Mouse (Mus musculus) olfactory bulb, adult 2 months (tissue): ENCODE measurements around the gene Actn1. TPM values are rescaled to one million over a fixed set of nuclear protein-coding genes. Genes with fewer than 3 reads are reported as not detected.

Experiments used
- H3K27ac ChIP-seq: fragments of 200-500 bp; 2 replicates; pipeline ENCODE4 v1.5.1; 2012; ENCODE audit warnings: low read depth, low read length; ENCODE audit not compliant: insufficient read depth
- H3K4me1 ChIP-seq: fragments of 200-500 bp; 2 replicates; pipeline ENCODE4 v1.6.1; 2012; ENCODE audit warnings: low read length; ENCODE audit not compliant: control insufficient read depth, insufficient read depth
- H3K4me3 ChIP-seq: fragments of 200-500 bp; 2 replicates; pipeline ENCODE4 v1.5.1; 2012; ENCODE audit warnings: mild to moderate bottlenecking, low read depth, low read length, moderate library complexity; ENCODE audit not compliant: insufficient read depth
- CTCF ChIP-seq: fragments of 200-500 bp; IDR thresholded peaks from 2 replicates; pipeline ENCODE4 v1.5.1; 2012; ENCODE audit warnings: low read depth, mild to moderate bottlenecking, low read length, moderate library complexity; ENCODE audit not compliant: insufficient read depth
- POLR2A ChIP-seq: fragments of 200-500 bp; IDR thresholded peaks from 2 replicates; pipeline ENCODE4 v1.6.1; 2012; ENCODE audit warnings: mild to moderate bottlenecking, low read depth, low read length, moderate library complexity; ENCODE audit not compliant: insufficient read depth
- whole genome bisulfite sequencing: fragments of 180-500 bp; shearing (Covaris S2); methylation state at CpG from one replicate; pipeline ENCODE4 v1.1.7; 2018; 5-methylcytosine and 5-hydroxymethylcytosine counted together
- polyA plus RNA-seq: library from polyadenylated mRNA; stranded (reverse); fragments of >200 nt; gene quantifications from 2 replicates; pipeline ENCODE4 v1.2.4, GENCODE M21; 2012; ENCODE audit warnings: low replicate concordance; ENCODE audit not compliant: missing spikeins, insufficient read depth, insufficient read length

The Actn1 gene
- polyA plus RNA-seq, 1 experiment = not detected

DNA sequence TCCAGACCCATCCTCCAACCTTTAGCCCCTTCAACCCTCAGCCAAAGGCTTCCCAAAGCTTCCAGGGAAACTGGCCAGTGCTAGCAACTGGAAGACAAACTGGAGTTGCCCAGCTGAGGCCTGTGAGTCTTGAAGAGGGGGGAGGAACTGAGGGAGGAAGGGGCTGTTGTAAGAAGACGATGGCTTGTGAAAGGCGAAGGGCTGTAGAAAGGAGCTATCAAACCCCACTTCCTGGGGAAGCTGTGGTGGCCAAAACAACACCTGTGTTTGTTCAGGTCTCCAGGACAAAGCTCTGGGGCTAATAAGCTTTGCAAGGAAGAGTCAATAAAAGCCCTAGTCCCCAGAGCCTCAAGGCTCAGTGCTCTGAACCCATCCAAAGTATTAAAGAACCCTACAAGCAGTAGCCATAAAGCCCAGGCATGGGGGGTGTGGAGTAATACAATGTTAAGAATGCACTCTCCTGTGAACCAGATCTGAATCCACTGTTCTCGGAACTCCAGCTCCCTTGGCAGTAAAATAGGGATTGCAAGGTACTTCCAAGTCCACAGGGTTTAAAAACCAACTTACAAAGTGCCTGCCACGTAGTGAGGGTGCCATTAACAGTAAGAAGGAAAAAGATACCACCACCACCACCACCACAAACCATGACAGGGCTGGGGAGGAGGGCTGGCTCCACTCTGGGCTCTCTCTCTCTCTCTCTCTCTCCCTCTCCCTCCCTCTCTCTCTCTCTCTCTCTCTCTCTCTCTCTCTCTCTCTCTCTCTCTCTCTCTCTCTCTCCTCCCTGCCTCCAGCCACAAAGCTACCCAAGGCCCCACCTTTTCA lies 49.2 kb downstream of the Actn1 start:
- no peak for TF ChIP-seq POLR2A
- TF ChIP-seq CTCF = no peak
- no peaks in the 10 kb centered on the region for H3K4me1 ChIP-seq
- 73% methylated on average over 4 of the region's 4 CpGs for WGBS
- H3K4me3 ChIP-seq = no peak overlapping the region
- no peak overlapping the region for H3K27ac ChIP-seq

DNA sequence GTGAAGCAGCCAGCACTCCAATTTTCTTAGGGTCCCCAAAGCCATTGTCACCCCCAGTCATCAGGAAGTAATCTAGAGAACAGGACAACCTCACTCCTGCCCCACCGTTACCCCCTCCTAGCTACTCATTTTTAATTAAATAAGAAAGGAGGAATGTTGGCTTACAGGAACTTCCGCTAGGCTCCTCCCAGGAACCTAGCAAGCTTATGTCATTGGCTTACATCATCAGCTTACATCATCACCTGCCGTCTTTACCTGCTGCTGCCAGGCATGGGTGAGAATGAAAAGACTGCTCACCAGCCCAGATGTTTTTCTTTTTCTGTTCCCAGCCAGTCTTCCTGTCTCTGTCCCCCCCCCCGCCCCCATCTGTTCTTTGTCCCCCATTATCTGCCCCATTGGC lies 50.3 kb downstream of the Actn1 start:
- no peaks in the 10 kb centered on the region for H3K4me1 ChIP-seq
- TF ChIP-seq CTCF (no peak), POLR2A (no peak)
- no peak overlapping the region for H3K27ac ChIP-seq
- no peak overlapping the region for H3K4me3 ChIP-seq
- WGBS = 92% methylated on average over 4 of the region's 4 CpGs

DNA sequence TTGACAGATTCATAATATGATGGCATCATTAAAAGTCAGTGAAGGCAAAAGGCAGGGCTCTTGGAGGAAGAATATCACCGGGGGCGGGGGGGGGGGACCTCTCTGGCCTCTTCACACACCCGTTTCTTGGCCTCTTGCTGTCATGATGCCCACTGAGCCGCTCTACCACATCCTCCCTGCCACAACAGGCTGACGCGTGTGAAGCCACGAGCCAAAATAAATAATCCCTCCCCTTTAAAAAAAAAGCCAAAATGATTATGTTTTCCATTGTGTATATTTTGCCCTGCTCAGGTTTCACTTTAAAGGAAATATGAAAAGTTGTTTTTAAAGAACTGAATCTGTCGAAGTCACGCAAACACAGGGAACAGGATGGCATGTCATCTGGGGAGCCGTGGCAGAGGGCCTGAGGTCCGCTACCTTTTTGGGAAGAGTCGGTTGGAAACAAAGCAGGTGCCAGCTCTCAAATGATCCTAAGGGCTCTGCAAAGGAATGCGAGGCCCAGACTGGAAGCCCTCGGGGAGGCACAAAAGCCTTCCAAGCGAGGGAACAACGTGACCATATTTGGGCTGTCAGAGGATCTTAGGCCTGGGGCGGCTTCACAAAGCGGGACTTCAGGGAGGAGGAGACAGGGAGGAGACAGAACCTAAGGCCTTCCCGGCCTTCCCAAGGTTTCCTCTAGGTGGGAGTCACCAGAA lies 51.9 kb downstream of the Actn1 start:
- H3K4me1 ChIP-seq = peaks cover 3% of the 10 kb centered on the region; the same call in 1 of the 2 replicates
- H3K4me3 ChIP-seq = no peak overlapping the region
- TF ChIP-seq CTCF (no peak), POLR2A (no peak)
- 71% methylated on average over 19 of the region's 19 CpGs for WGBS
- no peak overlapping the region for H3K27ac ChIP-seq

DNA sequence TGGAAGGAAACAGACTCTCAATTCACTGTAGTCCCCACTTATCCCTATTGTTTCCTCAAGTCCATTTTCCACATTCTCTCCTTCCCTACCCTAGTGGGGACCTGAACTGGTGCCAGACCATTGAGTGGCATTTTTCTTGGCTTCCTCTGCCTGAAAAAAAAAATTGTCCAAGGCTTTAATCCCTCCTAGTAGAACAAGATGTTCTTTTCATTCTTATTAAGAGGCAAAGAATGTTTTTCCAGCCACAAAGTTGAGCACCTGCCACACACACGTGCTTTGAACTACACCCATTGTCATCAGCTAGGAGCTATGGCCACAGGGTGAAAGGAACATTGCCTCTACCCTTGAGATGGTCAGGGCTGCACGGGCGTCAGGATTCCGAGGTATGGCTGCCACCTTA lies 56.9 kb downstream of the Actn1 start:
- Histone ChIP-seq H3K4me1 (peaks cover 3% of the 10 kb centered on the region; the same call in 1 of the 2 replicates), H3K27ac (no peak overlapping the region), H3K4me3 (no peak overlapping the region)
- TF ChIP-seq POLR2A = no peak
- no peak for TF ChIP-seq CTCF
- 61% methylated on average over 4 of the region's 4 CpGs for WGBS

DNA sequence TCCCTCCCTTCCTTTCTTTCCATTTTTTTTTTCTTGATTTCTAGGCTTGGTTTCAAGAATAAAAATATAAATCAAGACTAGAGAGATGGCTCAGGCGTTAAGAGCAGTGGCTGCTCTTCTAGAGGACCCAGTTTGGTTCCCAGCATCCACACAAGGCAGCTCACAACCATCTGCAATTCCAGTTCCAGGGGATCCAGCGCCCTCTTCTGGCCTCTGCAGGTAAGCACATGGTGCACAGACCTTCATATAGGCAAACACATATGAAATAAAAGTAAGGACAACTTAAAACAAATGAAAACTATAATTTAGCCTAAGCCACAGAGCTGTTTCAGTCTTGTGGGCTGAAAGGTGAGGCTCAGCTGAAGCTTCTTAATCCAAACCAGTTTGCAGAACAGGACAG lies 60.4 kb downstream of the Actn1 start:
- H3K27ac ChIP-seq = no peak overlapping the region
- peaks cover 3% of the 10 kb centered on the region; the same call in 1 of the 2 replicates for H3K4me1 ChIP-seq
- WGBS = 71% methylated on average over 2 of the region's 2 CpGs
- H3K4me3 ChIP-seq = no peak overlapping the region
- no peak for TF ChIP-seq POLR2A

DNA sequence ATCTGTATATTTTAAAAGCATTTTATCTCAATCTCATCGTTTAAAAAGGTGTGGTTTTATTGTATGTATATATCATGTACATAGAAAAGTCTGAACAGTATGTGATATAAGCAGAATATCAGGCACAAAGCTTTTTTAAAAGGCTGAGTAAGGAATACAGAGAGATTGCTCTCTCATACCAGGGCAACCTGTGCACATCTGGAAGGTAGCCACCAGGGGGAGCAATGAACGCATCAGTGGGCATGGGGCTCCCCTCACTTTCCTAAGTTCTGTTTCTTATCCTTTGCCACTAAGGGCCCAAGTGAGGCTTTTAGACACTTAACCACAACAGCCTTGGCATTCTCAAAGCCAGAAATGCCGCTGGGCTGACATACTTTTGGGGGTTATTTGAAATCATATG lies 61.7 kb downstream of the Actn1 start:
- 19% methylated on average over 3 of the region's 3 CpGs for WGBS
- Histone ChIP-seq H3K27ac (no peak overlapping the region), H3K4me3 (no peak overlapping the region), H3K4me1 (peaks cover 1% of the 10 kb centered on the region; the same call in 1 of the 2 replicates)
- TF ChIP-seq CTCF (peak; percentile 51), POLR2A (no peak)

DNA sequence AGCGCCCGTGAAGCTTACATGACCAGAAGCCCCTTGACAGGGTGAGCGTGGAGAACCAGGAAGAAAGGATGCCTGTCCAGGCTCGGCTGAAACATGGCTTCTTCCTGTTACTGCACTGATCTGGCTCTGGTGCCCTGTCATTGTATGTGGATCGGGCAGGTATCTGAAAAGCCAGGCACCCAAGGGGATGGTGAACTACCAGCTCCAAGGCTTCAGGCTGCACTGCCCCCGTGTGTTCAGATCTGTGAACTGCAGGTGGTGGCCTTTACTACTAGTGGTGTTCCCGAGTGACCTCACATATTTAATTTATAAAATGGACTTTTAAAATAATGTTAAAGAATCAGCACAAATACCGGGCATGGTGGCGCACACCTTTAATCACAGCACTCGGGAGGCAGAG lies 62.8 kb downstream of the Actn1 start:
- Histone ChIP-seq H3K4me1 (no peaks in the 10 kb centered on the region), H3K4me3 (no peak overlapping the region), H3K27ac (no peak overlapping the region)
- 74% methylated on average over 10 of the region's 10 CpGs for WGBS
- TF ChIP-seq POLR2A = no peak
- TF ChIP-seq CTCF = peak; percentile 56; the same call in 1 of the 2 replicates

DNA sequence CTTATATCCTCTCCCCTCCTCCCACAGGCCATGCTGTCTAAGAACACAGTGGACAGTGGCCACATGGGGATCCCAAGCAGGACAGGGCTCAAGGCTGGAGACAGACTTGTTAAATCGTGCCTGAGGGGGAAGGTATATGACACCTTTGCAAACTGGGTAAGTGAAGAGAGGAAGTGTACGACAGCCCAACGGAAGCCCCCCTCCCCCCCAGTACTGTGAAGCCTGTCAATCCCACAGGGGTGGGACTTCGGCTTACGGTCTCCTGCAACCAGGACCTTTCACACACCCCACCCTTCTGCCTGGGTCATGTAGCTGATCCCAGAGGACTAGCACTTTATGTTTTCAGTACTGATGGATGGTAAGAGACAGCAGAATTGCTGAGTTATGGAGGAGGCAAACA lies 68.4 kb downstream of the Actn1 start:
- TF ChIP-seq CTCF (no peak), POLR2A (no peak)
- WGBS = 92% methylated on average over 5 of the region's 5 CpGs
- H3K27ac ChIP-seq = no peak overlapping the region
- no peak overlapping the region for H3K4me3 ChIP-seq
- no peaks in the 10 kb centered on the region for H3K4me1 ChIP-seq

DNA sequence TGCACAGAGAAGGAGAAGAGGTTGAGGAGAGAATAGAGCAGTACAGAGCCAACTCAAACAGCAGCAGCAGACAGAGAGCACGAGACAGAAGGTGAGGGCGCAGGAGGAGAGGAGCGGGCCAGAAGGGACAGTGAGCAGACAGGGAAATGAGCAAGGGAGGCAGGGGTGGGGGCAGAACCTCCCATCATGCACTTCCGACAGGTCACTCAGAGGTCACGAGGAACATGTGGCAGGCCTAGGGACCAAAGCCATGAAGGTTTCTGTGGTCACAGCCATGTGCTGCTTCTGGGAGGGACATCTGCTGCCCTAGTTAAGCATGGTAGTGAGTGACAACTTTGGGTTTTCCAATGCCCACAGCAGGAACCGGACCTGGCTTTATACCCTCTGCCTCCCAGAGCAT lies 68.8 kb downstream of the Actn1 start:
- no peaks in the 10 kb centered on the region for H3K4me1 ChIP-seq
- H3K4me3 ChIP-seq = no peak overlapping the region
- H3K27ac ChIP-seq = no peak overlapping the region
- TF ChIP-seq POLR2A (no peak), CTCF (no peak)
- WGBS = 86% methylated on average over 6 of the region's 6 CpGs

DNA sequence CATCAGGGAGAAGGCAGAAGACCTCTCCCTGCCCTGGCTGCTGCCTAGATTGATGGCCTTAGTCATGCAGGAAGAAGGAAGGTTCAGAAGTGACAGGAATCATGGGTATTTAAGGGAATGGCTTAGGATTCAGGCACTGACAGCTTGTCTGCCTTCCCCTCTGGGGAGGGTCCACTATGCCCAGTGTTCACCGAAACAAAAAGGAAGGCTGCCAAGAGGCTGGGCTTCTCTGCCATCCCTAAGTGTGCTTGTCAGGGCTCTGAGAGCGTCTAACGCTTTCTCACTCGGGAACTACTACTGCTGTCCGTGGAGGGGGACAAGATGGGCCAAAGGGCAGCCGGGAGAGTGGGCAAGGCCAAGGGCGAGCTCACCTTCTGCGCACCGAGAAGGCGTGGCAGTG lies 69.3 kb downstream of the Actn1 start:
- H3K4me3 ChIP-seq = no peak overlapping the region
- no peaks in the 10 kb centered on the region for H3K4me1 ChIP-seq
- 67% methylated on average over 10 of the region's 10 CpGs for WGBS
- no peak overlapping the region for H3K27ac ChIP-seq
- no peak for TF ChIP-seq POLR2A
- no peak for TF ChIP-seq CTCF
